Mouse (Mus musculus) bone marrow macrophage, adult 2 months (primary cell): ENCODE measurements around the gene Acacb.

Source experiments
- CTCF ChIP-seq: IDR thresholded peaks from 2 replicates; pipeline ENCODE4 v1.5.1; 2012; ENCODE audit warnings: low read depth, mild to moderate bottlenecking, low read length, moderate library complexity
- POLR2A ChIP-seq: IDR thresholded peaks from 2 replicates; pipeline ENCODE4 v1.6.1; 2012; ENCODE audit warnings: mild to moderate bottlenecking, low read depth, low read length, borderline replicate concordance

DNA sequence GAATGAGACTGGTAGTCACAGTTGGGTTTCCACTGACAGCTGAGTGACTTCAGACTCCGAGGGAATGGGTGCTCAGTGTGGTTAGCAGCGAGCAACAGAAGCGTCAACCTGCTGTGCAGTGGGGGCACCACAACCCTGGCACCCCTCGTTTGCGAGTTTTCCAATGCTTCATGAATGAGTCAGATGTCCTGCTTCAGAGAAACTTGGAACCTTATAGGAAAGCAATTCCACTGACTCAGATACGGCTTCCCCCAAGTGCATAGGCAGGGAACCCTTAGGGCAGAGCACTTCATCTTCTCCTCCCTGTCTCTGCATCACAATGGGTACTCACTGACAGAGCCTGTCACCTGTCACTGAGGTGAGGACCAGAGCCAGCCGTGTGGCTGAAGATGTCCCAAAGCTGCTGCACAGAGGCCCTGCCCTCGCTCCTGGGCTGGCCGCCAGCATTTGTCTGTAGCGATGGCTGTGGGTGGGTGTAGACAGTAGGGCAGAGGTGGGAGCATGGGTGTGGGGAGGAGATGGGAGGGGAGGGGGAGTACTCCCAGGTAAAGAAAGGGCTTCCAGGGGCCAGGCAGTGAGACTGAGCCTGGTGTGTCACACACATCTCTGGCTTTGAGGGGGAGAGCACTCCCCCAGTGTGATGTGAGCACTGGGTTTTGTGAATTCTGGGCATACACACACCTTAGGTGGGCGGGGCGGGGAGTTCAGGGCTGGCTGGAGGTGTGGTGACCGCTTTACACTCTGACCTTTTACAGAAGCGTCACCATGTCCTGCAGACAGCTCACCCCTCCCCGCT lies 8.7 kb upstream of the Acacb start:
- no peak for TF ChIP-seq POLR2A
- no peak for TF ChIP-seq CTCF
